In the genomic region with DNA sequence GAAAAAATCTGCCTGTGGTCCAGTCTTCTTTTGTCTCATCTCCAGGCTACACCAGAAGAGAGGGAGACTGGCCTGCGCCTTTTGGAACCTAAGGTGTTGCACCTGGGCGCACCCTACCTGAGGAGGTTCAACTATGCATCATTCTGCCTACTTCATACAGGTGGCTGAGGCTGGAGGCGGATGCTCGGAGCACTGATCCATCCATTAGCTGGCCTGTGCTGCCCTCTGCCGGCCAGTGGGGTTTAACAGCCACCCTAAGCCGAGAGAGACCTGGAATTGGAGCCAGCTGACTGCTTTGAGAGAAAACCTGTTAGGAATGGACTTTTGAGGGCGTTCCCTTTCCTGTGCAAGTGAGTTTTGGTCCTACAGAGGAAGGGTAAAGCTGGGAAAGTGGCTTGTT, we compare ENCODE assay signal across 8 mouse cellular contexts. TPM values are rescaled to one million over a fixed set of nuclear protein-coding genes. Genes with fewer than 3 reads are reported as not detected.
DNase-seq lines count a peak whose midpoint lies in the region; ATAC-seq lines count a peak whose summit lies in the region.

No protein-coding gene starts in this region.

- peaks cover 5% of the 10 kb centered on the region for H3K4me1 ChIP-seq in midbrain, embryonic 10.5 days

- peak; percentile 93 for ATAC-seq in inflammation-experienced regulatory T-cells, adult 6 months

- peak; percentile 87 for DNase-seq in ZHBTc4 (ENCODE audit: low read depth, low spot score)
- peak; percentile 78 to 87 for DNase-seq in cerebellum, postnatal 4 days (ENCODE audit: low spot score in 2 of 2)
- peak; percentile 79 for DNase-seq in gastrocnemius, adult 18-20 months (ENCODE audit: low spot score)
- DNase-seq in left cerebral cortex, adult 8-10 months (ENCODE audit: low spot score in 2 of 2): peak; percentile 40 to 73
- peak; percentile 75 for DNase-seq in midbrain, embryonic 10.5 days (ENCODE audit: low spot score)
- peak; percentile 55 to 72 for DNase-seq in right cerebral cortex, postnatal 36 days (ENCODE audit: low spot score in 2 of 2)
- peak; percentile 54 to 79 for DNase-seq in urinary bladder, postnatal 4 days (ENCODE audit: low spot score in 2 of 2)

- no peak overlapping the region for H3K4me3 ChIP-seq in midbrain, embryonic 10.5 days

- H3K9me3 ChIP-seq in midbrain, embryonic 10.5 days (replicated peaks): no peaks in the 10 kb centered on the region

- peaks cover 34% of the 10 kb centered on the region for H3K27me3 ChIP-seq in midbrain, embryonic 10.5 days (ENCODE audit: low read depth, poor library complexity, severe bottlenecking)

- 5% methylated on average over 7 of the region's 7 CpGs for WGBS in midbrain, embryonic 10.5 days

- H3K27ac ChIP-seq in midbrain, embryonic 10.5 days (replicated peaks): no peak overlapping the region

- no peaks in the 10 kb centered on the region for H3K36me3 ChIP-seq in midbrain, embryonic 10.5 days

RNA-seq across cellular contexts. Expression of a gene that starts 5.5 kb away (rescaled TPM):
- 1 to 10 TPM; 7.8 to 8.1 TPM for total RNA-seq in gastrocnemius, adult 18-20 months (2021)
- 10 to 100 TPM; 36.2 to 52.4 (median 49.1) TPM for polyA plus RNA-seq in inflammation-experienced regulatory T-cells, adult 6 months (2017; shearing (Covaris generic))
- total RNA-seq in left cerebral cortex, adult 8-10 months (2022): 10 to 100 TPM; 37.2 to 39.1 (median 38.6) TPM
- 52.7 and 59.6 TPM in 2 replicates for polyA plus RNA-seq in midbrain, embryonic 10.5 days (2016; fragmentation: Nextera tagmentation; extraction: Ambion mirVana)

Comparison
In these comparisons a context has a peak if more than half of its experiments do, and no peak if none do; other contexts are left out.
1. RNA of a gene that starts 5.5 kb away (total RNA-seq): 37.2 to 39.1 TPM in left cerebral cortex, adult 8-10 months; 7.8 to 8.1 TPM in gastrocnemius, adult 18-20 months; every median in the first group is over 4 times any median in the second.
2. Peak in every context shown above with its lines, with median percentiles within 50 percentile points of each other: DNase-seq.